Mouse (Mus musculus): ENCODE measurements around the gene Tnfrsf11a. TPM values are rescaled to one million over a fixed set of nuclear protein-coding genes. Genes with fewer than 3 reads are reported as not detected.

The Tnfrsf11a gene
- polyA plus RNA-seq, 1 experiment from 2014 or later: 0.59 TPM

- peak overlapping the region; percentile 68 for H3K9ac ChIP-seq
- H3K4me2 ChIP-seq: peak overlapping the region; percentile 66
- H3K27me3 ChIP-seq: peaks cover 12% of the 10 kb centered on the region; the same call in 1 of the 2 replicates
- H3K27ac ChIP-seq (replicated peaks): no peak overlapping the region
- no peaks in the 10 kb centered on the region for H3K36me3 ChIP-seq
- peak; percentile 85 for ATAC-seq (ENCODE audit: low read depth)
- H3K9me3 ChIP-seq: no peaks in the 10 kb centered on the region
- peak overlapping the region; percentile 35 for H3K4me3 ChIP-seq
- peaks cover 21% of the 10 kb centered on the region for H3K4me1 ChIP-seq (replicated peaks)
- 4% methylated on average over 28 of the region's 28 CpGs for WGBS
These were observed 64.0 kb downstream of the Tnfrsf11a start for GRCm38 (mm10) chr1:105844341-105845006.

DNA sequence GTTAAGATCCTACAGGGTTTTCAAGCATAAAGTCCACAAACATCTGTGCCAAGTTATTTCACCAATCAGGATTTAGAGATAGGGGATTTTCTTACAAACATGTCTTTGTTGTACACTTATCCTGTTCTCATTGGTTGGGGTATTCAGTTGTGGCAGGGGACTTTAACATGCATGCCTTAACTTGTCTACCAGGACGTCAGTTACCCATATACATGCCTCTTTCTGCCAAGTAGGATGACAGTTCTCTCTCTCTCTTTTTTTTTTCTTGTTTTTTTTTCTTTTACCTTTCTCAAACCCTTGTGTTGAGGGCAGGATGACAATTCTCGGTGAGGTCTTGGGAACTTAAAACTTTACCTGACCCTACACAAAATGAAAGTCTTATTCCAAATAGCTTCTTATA, 65.9 kb downstream of the Tnfrsf11a start:
- Histone ChIP-seq H3K27ac (replicated peaks) (no peak overlapping the region), H3K9ac (no peak overlapping the region), H3K4me1 (replicated peaks) (peaks cover 21% of the 10 kb centered on the region), H3K36me3 (no peaks in the 10 kb centered on the region), H3K27me3 (peaks cover 12% of the 10 kb centered on the region; the same call in 1 of the 2 replicates), H3K4me3 (no peak overlapping the region), H3K9me3 (no peaks in the 10 kb centered on the region), H3K4me2 (no peak overlapping the region)
- WGBS: 73% methylated on average over 2 of the region's 2 CpGs
- ATAC-seq (ENCODE audit: low read depth): no peak

DNA sequence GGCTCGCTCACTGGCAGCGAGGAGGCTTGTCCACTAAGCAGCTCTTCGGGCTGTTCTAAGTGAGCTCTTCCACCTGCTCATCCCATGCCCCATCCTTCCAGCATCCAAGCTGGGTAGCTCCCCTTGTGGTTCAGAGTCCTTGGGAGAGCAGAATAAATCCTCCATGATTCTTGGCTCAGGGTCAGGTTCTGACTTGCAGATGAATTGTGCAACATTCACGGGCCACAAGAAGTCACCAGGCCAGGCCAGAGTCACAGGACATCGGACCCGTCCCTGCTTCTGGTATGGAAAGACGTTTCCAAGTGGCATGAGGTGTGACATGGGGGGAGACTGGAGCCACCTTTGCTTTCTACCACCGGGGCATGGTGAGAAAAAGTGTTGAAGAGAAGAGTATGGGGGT, 68.3 kb downstream of the Tnfrsf11a start:
- no peak for ATAC-seq (ENCODE audit: low read depth)
- 90% methylated on average over 8 of the region's 8 CpGs for WGBS
- H3K27ac ChIP-seq (replicated peaks): no peak overlapping the region
- H3K9me3 ChIP-seq: no peaks in the 10 kb centered on the region
- peaks cover 11% of the 10 kb centered on the region; the same call in 1 of the 2 replicates for H3K27me3 ChIP-seq
- H3K4me1 ChIP-seq (replicated peaks): peaks cover 11% of the 10 kb centered on the region
- no peak overlapping the region for H3K4me2 ChIP-seq
- no peak overlapping the region for H3K9ac ChIP-seq
- no peaks in the 10 kb centered on the region for H3K36me3 ChIP-seq
- H3K4me3 ChIP-seq: no peak overlapping the region

- no peak for ATAC-seq (ENCODE audit: low read depth)
- H3K27ac ChIP-seq (replicated peaks): no peak overlapping the region
- no peak overlapping the region for H3K4me3 ChIP-seq
- 88% methylated on average over 2 of the region's 2 CpGs for WGBS
- H3K9me3 ChIP-seq: no peaks in the 10 kb centered on the region
- H3K27me3 ChIP-seq: no peaks in the 10 kb centered on the region
- H3K9ac ChIP-seq: no peak overlapping the region
- H3K36me3 ChIP-seq: no peaks in the 10 kb centered on the region
- no peak overlapping the region for H3K4me2 ChIP-seq
- no peaks in the 10 kb centered on the region for H3K4me1 ChIP-seq (replicated peaks)
These were observed 70.8 kb downstream of the Tnfrsf11a start for GRCm38 (mm10) chr1:105851341-105851740.

GRCm38 (mm10) chr1:105859740-105860139, 79.2 kb downstream of the Tnfrsf11a start:
- no peak overlapping the region for H3K4me2 ChIP-seq
- WGBS: 87% methylated on average over 2 of the region's 2 CpGs
- H3K9ac ChIP-seq: no peak overlapping the region
- no peaks in the 10 kb centered on the region for H3K27me3 ChIP-seq
- no peaks in the 10 kb centered on the region for H3K9me3 ChIP-seq
- ATAC-seq (ENCODE audit: low read depth): no peak
- no peak overlapping the region for H3K27ac ChIP-seq (replicated peaks)
- H3K4me3 ChIP-seq: no peak overlapping the region
- H3K36me3 ChIP-seq: no peaks in the 10 kb centered on the region
- H3K4me1 ChIP-seq (replicated peaks): no peaks in the 10 kb centered on the region

GRCm38 (mm10) chr1:105876589-105876988, 96.1 kb downstream of the Tnfrsf11a start:
- peaks cover 5% of the 10 kb centered on the region; the same call in 1 of the 2 replicates for H3K4me1 ChIP-seq (replicated peaks)
- H3K36me3 ChIP-seq: no peaks in the 10 kb centered on the region
- WGBS: 78% methylated on average over 6 of the region's 6 CpGs
- H3K4me2 ChIP-seq: no peak overlapping the region
- H3K9me3 ChIP-seq: no peaks in the 10 kb centered on the region
- ATAC-seq (ENCODE audit: low read depth): no peak
- H3K9ac ChIP-seq: no peak overlapping the region
- no peaks in the 10 kb centered on the region for H3K27me3 ChIP-seq
- H3K27ac ChIP-seq (replicated peaks): no peak overlapping the region
- no peak overlapping the region for H3K4me3 ChIP-seq

DNA sequence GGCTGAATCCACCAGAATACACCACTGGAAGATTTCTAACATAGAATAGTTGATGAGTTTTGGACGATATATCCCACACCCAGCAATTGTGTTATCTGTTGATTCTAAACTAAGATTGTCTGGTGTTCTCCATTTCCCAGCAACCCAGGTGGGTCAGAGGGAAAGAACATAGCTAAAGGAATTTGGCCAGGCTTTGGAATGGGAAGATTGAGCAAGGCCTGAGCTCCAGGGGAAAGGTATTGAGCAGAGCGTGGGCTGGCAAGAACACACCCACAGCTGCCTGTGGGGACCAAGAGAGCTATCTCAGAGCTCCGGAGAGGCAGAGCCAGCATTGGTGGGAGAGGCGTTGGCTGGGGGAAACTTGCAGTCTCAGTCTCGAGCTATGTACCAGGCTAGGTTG, 97.3 kb downstream of the Tnfrsf11a start:
- 89% methylated on average over 5 of the region's 5 CpGs for WGBS
- H3K9me3 ChIP-seq: no peaks in the 10 kb centered on the region
- ATAC-seq (ENCODE audit: low read depth): no peak

DNA sequence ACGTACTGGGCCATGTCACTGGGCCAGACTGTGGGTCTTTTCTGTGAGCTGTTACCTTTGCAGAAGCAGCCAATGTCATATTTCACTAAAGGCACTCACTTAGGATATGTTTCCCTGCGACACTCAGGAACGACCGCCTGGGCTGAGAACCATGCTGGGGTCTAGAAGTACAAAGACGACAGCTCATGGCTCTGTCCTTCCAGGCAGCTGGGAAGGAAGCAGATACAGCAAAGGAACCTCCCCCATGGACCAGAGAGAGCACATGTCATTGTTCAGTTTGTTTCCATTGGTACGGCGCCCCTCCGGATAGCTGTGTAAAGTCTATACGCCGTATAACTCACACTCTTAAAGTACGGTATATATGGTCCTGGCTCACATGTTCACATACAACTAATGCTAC, 97.9 kb downstream of the Tnfrsf11a start:
- H3K27me3 ChIP-seq: no peaks in the 10 kb centered on the region
- 95% methylated on average over 11 of the region's 11 CpGs for WGBS
- H3K4me1 ChIP-seq (replicated peaks): peaks cover 5% of the 10 kb centered on the region; the same call in 1 of the 2 replicates
- no peaks in the 10 kb centered on the region for H3K9me3 ChIP-seq
- H3K4me3 ChIP-seq: no peak overlapping the region
- ATAC-seq (ENCODE audit: low read depth): no peak
- no peak overlapping the region for H3K27ac ChIP-seq (replicated peaks)
- H3K36me3 ChIP-seq: no peaks in the 10 kb centered on the region
- H3K9ac ChIP-seq: no peak overlapping the region
- H3K4me2 ChIP-seq: no peak overlapping the region

More for the DNA sequence above, 97.3 kb downstream of the Tnfrsf11a start:
- no peaks in the 10 kb centered on the region for H3K36me3 ChIP-seq
- peaks cover 5% of the 10 kb centered on the region; the same call in 1 of the 2 replicates for H3K4me1 ChIP-seq (replicated peaks)
- no peak overlapping the region for H3K27ac ChIP-seq (replicated peaks)
- no peak overlapping the region for H3K4me3 ChIP-seq
- H3K4me2 ChIP-seq: no peak overlapping the region
- H3K9ac ChIP-seq: no peak overlapping the region
- H3K27me3 ChIP-seq: no peaks in the 10 kb centered on the region

DNA sequence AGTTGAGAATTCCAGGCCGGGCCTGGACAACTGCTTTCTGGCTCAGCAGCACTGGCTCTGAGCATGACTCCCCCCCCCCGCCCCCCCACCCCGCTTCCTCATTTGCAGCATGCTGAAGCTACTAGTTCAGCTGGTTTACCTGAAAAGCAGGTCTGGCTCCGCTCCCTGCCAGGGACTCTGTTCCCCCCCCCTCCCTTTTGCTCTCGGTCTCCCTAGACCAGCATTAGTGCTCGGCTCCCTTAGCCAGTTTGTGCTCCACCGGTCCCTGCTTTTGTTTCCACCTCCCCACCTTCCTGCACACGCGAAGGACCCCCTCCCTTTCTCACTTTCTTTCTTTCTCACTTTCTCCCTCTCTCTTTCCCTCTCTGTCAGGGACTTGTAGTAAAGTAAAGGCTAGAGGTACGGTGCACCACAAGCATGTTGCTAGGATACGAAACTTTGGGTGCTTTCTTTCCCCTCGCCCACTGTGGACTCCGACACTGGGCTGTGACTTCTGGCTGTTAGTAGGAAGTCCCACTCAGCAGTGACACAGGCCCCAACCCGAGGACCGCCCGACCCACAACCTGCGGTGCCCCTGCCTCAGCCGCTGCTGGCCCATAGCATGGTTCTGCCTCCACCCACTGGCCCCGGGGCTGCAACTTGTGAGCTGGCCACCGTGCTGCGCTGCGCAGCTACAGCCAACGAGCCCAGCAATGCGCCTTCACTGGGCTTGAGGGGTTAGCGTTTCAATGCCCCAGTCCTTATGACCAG, 100.2 kb downstream of the Tnfrsf11a start:
- no peak overlapping the region for H3K27ac ChIP-seq (replicated peaks)
- no peak overlapping the region for H3K9ac ChIP-seq
- peak overlapping the region; percentile 11; the same call in 1 of the 2 replicates for H3K4me3 ChIP-seq
- ATAC-seq (ENCODE audit: low read depth): peak; percentile 67; the same call in 1 of the 2 replicates
- H3K4me2 ChIP-seq: peak overlapping the region; percentile 47
- 14% methylated on average over 25 of the region's 25 CpGs for WGBS
- no peaks in the 10 kb centered on the region for H3K36me3 ChIP-seq
- no peaks in the 10 kb centered on the region for H3K9me3 ChIP-seq
- no peaks in the 10 kb centered on the region for H3K27me3 ChIP-seq
- peaks cover 5% of the 10 kb centered on the region; the same call in 1 of the 2 replicates for H3K4me1 ChIP-seq (replicated peaks)

DNA sequence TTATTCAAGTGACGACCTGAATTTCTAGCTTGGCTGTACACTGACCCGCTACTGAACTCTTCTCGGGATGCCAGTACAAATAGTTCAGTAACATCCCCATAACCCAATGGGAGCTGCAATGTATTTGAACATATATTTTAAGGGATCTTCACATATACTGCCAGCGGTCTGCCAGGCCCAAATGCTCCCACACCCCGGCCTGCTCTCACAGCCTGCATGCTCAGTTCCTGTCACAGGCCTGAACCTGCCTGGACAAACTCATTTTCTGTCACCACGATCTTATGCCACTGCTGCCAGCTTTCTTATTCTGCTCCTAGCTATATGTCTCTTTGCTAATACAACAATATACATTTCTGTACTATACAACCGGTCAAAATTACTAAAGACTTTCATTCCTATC, 100.9 kb downstream of the Tnfrsf11a start:
- no peaks in the 10 kb centered on the region for H3K9me3 ChIP-seq
- H3K27ac ChIP-seq (replicated peaks): no peak overlapping the region
- H3K36me3 ChIP-seq: no peaks in the 10 kb centered on the region
- no peak overlapping the region for H3K9ac ChIP-seq
- H3K27me3 ChIP-seq: no peaks in the 10 kb centered on the region
- H3K4me1 ChIP-seq (replicated peaks): peaks cover 5% of the 10 kb centered on the region; the same call in 1 of the 2 replicates
- ATAC-seq (ENCODE audit: low read depth): no peak
- H3K4me3 ChIP-seq: no peak overlapping the region
- no peak overlapping the region for H3K4me2 ChIP-seq
- WGBS: 83% methylated on average over 7 of the region's 7 CpGs

DNA sequence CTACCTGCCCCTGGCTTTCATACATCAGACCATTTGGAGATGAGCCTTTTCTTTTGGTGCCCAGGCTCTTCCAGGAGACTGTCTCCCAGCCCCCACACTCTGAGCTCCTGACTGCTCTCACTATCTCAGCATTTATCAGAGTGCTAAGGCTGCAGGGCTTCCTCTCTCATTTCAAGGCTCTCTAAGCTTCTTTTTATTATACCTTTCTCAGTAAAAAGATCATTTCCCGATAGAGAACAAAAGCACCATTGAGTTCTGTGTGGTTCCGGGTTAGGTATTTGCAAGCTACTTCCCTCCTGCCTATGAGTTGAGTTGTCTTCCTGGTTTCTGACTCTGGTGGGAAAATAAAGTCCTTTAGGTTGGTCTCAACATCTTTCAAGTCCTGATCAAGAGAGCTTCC, 103.0 kb downstream of the Tnfrsf11a start:
- no peak for ATAC-seq (ENCODE audit: low read depth)
- WGBS: 80% methylated on average over 2 of the region's 2 CpGs
- H3K4me2 ChIP-seq: no peak overlapping the region

DNA sequence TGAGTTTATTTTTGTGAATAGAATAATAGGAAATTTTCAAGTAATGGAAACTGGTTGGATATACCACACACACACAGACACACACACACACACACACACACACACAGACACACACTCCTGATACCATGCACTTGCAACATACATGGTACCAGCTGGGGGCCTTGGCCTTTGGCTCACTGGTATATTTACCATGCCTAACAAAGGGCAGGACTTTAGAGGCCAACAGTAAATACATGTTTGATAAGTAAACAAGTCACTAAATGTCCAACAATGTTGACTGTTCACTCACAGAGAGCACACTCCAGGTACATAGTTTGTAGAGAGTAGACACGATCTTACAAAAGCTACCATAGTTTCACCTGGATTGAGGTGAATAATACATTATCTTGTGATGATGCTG, 104.6 kb downstream of the Tnfrsf11a start:
- no peaks in the 10 kb centered on the region for H3K27me3 ChIP-seq
- ATAC-seq (ENCODE audit: low read depth): no peak
- WGBS: 91% methylated on average over 1 of the region's 1 CpGs

More for the DNA sequence above, 103.0 kb downstream of the Tnfrsf11a start:
- H3K27me3 ChIP-seq: no peaks in the 10 kb centered on the region
- no peaks in the 10 kb centered on the region for H3K9me3 ChIP-seq
- H3K9ac ChIP-seq: no peak overlapping the region
- H3K4me3 ChIP-seq: no peak overlapping the region
- H3K36me3 ChIP-seq: no peaks in the 10 kb centered on the region
- H3K4me1 ChIP-seq (replicated peaks): peaks cover 5% of the 10 kb centered on the region; the same call in 1 of the 2 replicates
- no peak overlapping the region for H3K27ac ChIP-seq (replicated peaks)

More for the DNA sequence above, 104.6 kb downstream of the Tnfrsf11a start:
- no peaks in the 10 kb centered on the region for H3K9me3 ChIP-seq
- H3K4me2 ChIP-seq: no peak overlapping the region
- no peak overlapping the region for H3K4me3 ChIP-seq
- H3K4me1 ChIP-seq (replicated peaks): peaks cover 5% of the 10 kb centered on the region; the same call in 1 of the 2 replicates
- H3K36me3 ChIP-seq: no peaks in the 10 kb centered on the region
- no peak overlapping the region for H3K9ac ChIP-seq
- no peak overlapping the region for H3K27ac ChIP-seq (replicated peaks)
